Comparison of ENCODE assay signal across 23 mouse cellular contexts in genomic region chr4:64876924-64877323, GRCm38 (mm10).
A peak's percentile ranks its signal among the peaks of the same experiment; 100 is the strongest.
DNase-seq lines count a peak whose midpoint lies in the region; ATAC-seq and TF ChIP-seq lines count a peak whose summit lies in the region.
"Had no signal": no experiment of that assay in that cellular context is flagged by ENCODE, and none has a peak within 500 bp of the region (broad histone marks: within the 10 kb centered on the region; RNA-seq: fewer than 3 reads in every experiment).

No protein-coding gene starts in this region.

- H3K36me3 ChIP-seq in kidney, embryonic 14.5 days (ENCODE audit: control insufficient read depth, insufficient read depth, low read length): no peaks in the 10 kb centered on the region
- H3K36me3 ChIP-seq in kidney, postnatal 0 days (ENCODE audit: insufficient read depth, low read length): no peaks in the 10 kb centered on the region
- H3K36me3 ChIP-seq: embryonic facial prominence, embryonic 12.5 days; embryonic facial prominence, embryonic 15.5 days; hindbrain, embryonic 12.5 days; hindbrain, embryonic 15.5 days had no signal

- H3K4me2 ChIP-seq in kidney, embryonic 14.5 days (replicated peaks; ENCODE audit: low read depth, low read length): no peak overlapping the region
- H3K4me2 ChIP-seq in kidney, postnatal 0 days (ENCODE audit: low read length): no peak overlapping the region
- H3K4me2 ChIP-seq: embryonic facial prominence, embryonic 12.5 days; embryonic facial prominence, embryonic 15.5 days; heart, embryonic 11.5 days; hindbrain, embryonic 12.5 days; hindbrain, embryonic 15.5 days had no signal

- peak; percentile 1 for DNase-seq in embryo, embryonic 10.5 days (ENCODE audit: low spot score)
- no peak for DNase-seq in embryo, embryonic 11 days
- no peak for DNase-seq in kidney, adult 11 months
- peak; percentile 80 for DNase-seq in kidney, postnatal 0 days (ENCODE audit: low spot score)
- no peak for DNase-seq in kidney, adult 8-10 months
- DNase-seq: adrenal gland, adult 8-10 months; adrenal gland, postnatal 25 days; cerebellum, adult 11-12 months; cerebellum, adult 8-10 months; cerebellum, postnatal 10 days; cerebellum, postnatal 36 days; forebrain, postnatal 0 days; gastrocnemius, adult 2 months; gastrocnemius, postnatal 14 days; heart, adult 11 months had no signal

- no peaks in the 10 kb centered on the region for H3K9me3 ChIP-seq in kidney, embryonic 14.5 days (ENCODE audit: control insufficient read depth, low read length)
- no peaks in the 10 kb centered on the region for H3K9me3 ChIP-seq in kidney, postnatal 0 days (replicated peaks; ENCODE audit: low read length)
- H3K9me3 ChIP-seq: embryonic facial prominence, embryonic 12.5 days; embryonic facial prominence, embryonic 15.5 days; hindbrain, embryonic 12.5 days; hindbrain, embryonic 15.5 days had no signal

- no peak overlapping the region for H3K4me3 ChIP-seq in kidney, embryonic 14.5 days (ENCODE audit: low read length)
- H3K4me3 ChIP-seq in kidney, postnatal 0 days (replicated peaks; ENCODE audit: low read depth, low read length): no peak overlapping the region
- H3K4me3 ChIP-seq: embryonic facial prominence, embryonic 12.5 days; embryonic facial prominence, embryonic 15.5 days; gastrocnemius, adult 2 months; hindbrain, embryonic 12.5 days; hindbrain, embryonic 15.5 days had no signal

- 59% methylated on average over 1 of the region's 1 CpGs for WGBS in kidney, embryonic 14.5 days
- WGBS in kidney, postnatal 0 days: 66% methylated on average over 1 of the region's 1 CpGs

- peak; percentile 28; the same call in 1 of the 2 replicates for ATAC-seq in kidney, embryonic 14.5 days (ENCODE audit: low FRiP score, low TSS enrichment)
- ATAC-seq in kidney, postnatal 0 days (replicated peaks; ENCODE audit: low FRiP score, low read depth): no peak
- ATAC-seq: activated CD4-positive, CD25-positive, alpha-beta regulatory T cell, adult 4 months; forebrain, embryonic 14.5 days; forebrain, postnatal 0 days had no signal

- no peak overlapping the region for H3K9ac ChIP-seq in kidney, embryonic 14.5 days (ENCODE audit: low read depth, low read length)
- H3K9ac ChIP-seq in kidney, postnatal 0 days (ENCODE audit: low read depth, low read length): no peak overlapping the region
- H3K9ac ChIP-seq: embryonic facial prominence, embryonic 12.5 days; embryonic facial prominence, embryonic 15.5 days; forebrain, postnatal 0 days; hindbrain, embryonic 12.5 days; hindbrain, embryonic 15.5 days had no signal

- H3K4me1 ChIP-seq in kidney, embryonic 14.5 days (ENCODE audit: control insufficient read depth, insufficient read depth, low read length): no peaks in the 10 kb centered on the region
- no peaks in the 10 kb centered on the region for H3K4me1 ChIP-seq in kidney, postnatal 0 days (replicated peaks; ENCODE audit: insufficient read depth, low read length)
- H3K4me1 ChIP-seq: embryonic facial prominence, embryonic 12.5 days; embryonic facial prominence, embryonic 15.5 days; hindbrain, embryonic 12.5 days; hindbrain, embryonic 15.5 days had no signal

- H3K27ac ChIP-seq in kidney, embryonic 14.5 days (ENCODE audit: low read depth, low read length): no peak overlapping the region
- no peak overlapping the region for H3K27ac ChIP-seq in kidney, postnatal 0 days
- H3K27ac ChIP-seq: embryonic facial prominence, embryonic 12.5 days; embryonic facial prominence, embryonic 15.5 days; gastrocnemius, adult 2 months; hindbrain, embryonic 12.5 days; hindbrain, embryonic 15.5 days had no signal

- H3K27me3 ChIP-seq in kidney, embryonic 14.5 days (ENCODE audit: control insufficient read depth, insufficient read depth, low read length): no peaks in the 10 kb centered on the region
- H3K27me3 ChIP-seq in kidney, postnatal 0 days (ENCODE audit: insufficient read depth, low read length): no peaks in the 10 kb centered on the region
- H3K27me3 ChIP-seq: embryonic facial prominence, embryonic 12.5 days; embryonic facial prominence, embryonic 15.5 days; hindbrain, embryonic 12.5 days; hindbrain, embryonic 15.5 days had no signal

- TF ChIP-seq CTCF in kidney, postnatal 0 days (IDR thresholded peaks at IDR 0.05; ENCODE audit: low read depth): no peak

Comparison
In these comparisons a context has a peak if more than half of its experiments do, and no peak if none do; other contexts are left out.
1. DNase-seq: peak in embryo, embryonic 10.5 days (single experiment) and kidney, postnatal 0 days (single experiment); none in embryo, embryonic 11 days (single experiment), kidney, adult 11 months (single experiment) and kidney, adult 8-10 months (0 of 2).